Mouse (Mus musculus) forebrain, embryonic 16.5 days (tissue): ENCODE data around the gene Ptprn2. TPM values are rescaled to one million over a fixed set of nuclear protein-coding genes. Genes with fewer than 3 reads are reported as not detected.
A peak's percentile ranks its signal among the peaks of the same experiment; 100 is the strongest.

Experiments
- ATAC-seq: fragments of 200-750 bp; cut with Nextera tagmentation; 2 replicates; pipeline ENCODE4 v1.8.0; 2017; ENCODE audit warnings: mild to moderate bottlenecking, moderate library complexity
- H3K27ac ChIP-seq: fragments of 300-500 bp; sonication (generic); 2 replicates; pipeline ENCODE4 v1.5.1; 2014; ENCODE audit warnings: low read length, control low read depth
- H3K27me3 ChIP-seq: fragments of 300-500 bp; sonication (generic); replicated peaks from 2 replicates; pipeline ENCODE4 v1.6.1; 2014; ENCODE audit warnings: low read length; ENCODE audit not compliant: control insufficient read depth, insufficient read depth
- H3K36me3 ChIP-seq: fragments of 300-500 bp; sonication (generic); 2 replicates; pipeline ENCODE4 v1.6.1; 2014; ENCODE audit not compliant: control insufficient read depth, insufficient read depth
- H3K4me1 ChIP-seq: fragments of 300-500 bp; sonication (generic); replicated peaks from 2 replicates; pipeline ENCODE4 v1.6.1; 2014; ENCODE audit warnings: low read length; ENCODE audit not compliant: control insufficient read depth, insufficient read depth
- H3K4me2 ChIP-seq: fragments of 300-500 bp; sonication (generic); 2 replicates; pipeline ENCODE4 v1.6.1; 2014; ENCODE audit warnings: mild to moderate bottlenecking, low read length, control low read depth
- H3K4me3 ChIP-seq: fragments of 300-500 bp; sonication (generic); replicated peaks from 2 replicates; pipeline ENCODE4 v1.5.1; 2014; ENCODE audit warnings: mild to moderate bottlenecking, low read length, control low read depth
- H3K9ac ChIP-seq: fragments of 300-500 bp; sonication (generic); replicated peaks from 2 replicates; pipeline ENCODE4 v1.6.1; 2014; ENCODE audit warnings: low read depth, low read length, control low read depth
- H3K9me3 ChIP-seq: fragments of 300-500 bp; sonication (generic); 2 replicates; pipeline ENCODE4 v1.6.1; 2016; ENCODE audit warnings: low read length; ENCODE audit not compliant: control insufficient read depth
- WGBS: fragments of 180-500 bp; shearing (Covaris S2); extraction: QIAGEN DNeasy Blood & Tissue Kit; methylation state at CpG from one replicate; pipeline ENCODE4 v1.1.7; 2014; 5-methylcytosine and 5-hydroxymethylcytosine counted together
- polyA plus RNA-seq: library from polyadenylated mRNA; unstranded; fragments of >200 nt; fragmentation: Nextera tagmentation; extraction: Ambion mirVana; gene quantifications from 2 replicates; pipeline ENCODE4 v1.2.1, GENCODE M21; 2015

Gene Ptprn2
- polyA plus RNA-seq, 1 experiment from 2014 or later = 11.5 TPM

- ATAC-seq = peak; percentile 7; the same call in 1 of the 2 replicates
- peaks cover 23% of the 10 kb centered on the region for H3K4me1 ChIP-seq
- H3K9ac ChIP-seq = no peak overlapping the region
- 46% methylated on average over 10 of the region's 10 CpGs for WGBS
- no peak overlapping the region for H3K4me2 ChIP-seq
- H3K27me3 ChIP-seq = peaks cover 31% of the 10 kb centered on the region
- H3K27ac ChIP-seq = no peak overlapping the region
- no peaks in the 10 kb centered on the region for H3K36me3 ChIP-seq
- H3K4me3 ChIP-seq = no peak overlapping the region
- no peaks in the 10 kb centered on the region for H3K9me3 ChIP-seq
These were observed 569.5 kb downstream of the Ptprn2 start for GRCm38 (mm10) chr12:117054925-117055570.

- no peak overlapping the region for H3K4me3 ChIP-seq
- no peaks in the 10 kb centered on the region for H3K9me3 ChIP-seq
- no peak overlapping the region for H3K4me2 ChIP-seq
- H3K4me1 ChIP-seq = peaks cover 17% of the 10 kb centered on the region
- H3K36me3 ChIP-seq = no peaks in the 10 kb centered on the region
- 93% methylated on average over 6 of the region's 6 CpGs for WGBS
- H3K9ac ChIP-seq = no peak overlapping the region
- ATAC-seq = no peak
- H3K27ac ChIP-seq = no peak overlapping the region
- H3K27me3 ChIP-seq = peaks cover 18% of the 10 kb centered on the region
These were observed 572.9 kb downstream of the Ptprn2 start for GRCm38 (mm10) chr12:117058184-117058958.

- ATAC-seq = no peak
- H3K36me3 ChIP-seq = no peaks in the 10 kb centered on the region
- H3K9me3 ChIP-seq = no peaks in the 10 kb centered on the region
- H3K9ac ChIP-seq = no peak overlapping the region
- H3K27ac ChIP-seq = no peak overlapping the region
- 85% methylated on average over 7 of the region's 7 CpGs for WGBS
- H3K4me2 ChIP-seq = no peak overlapping the region
- peaks cover 18% of the 10 kb centered on the region for H3K27me3 ChIP-seq
- H3K4me1 ChIP-seq = peaks cover 11% of the 10 kb centered on the region
- no peak overlapping the region for H3K4me3 ChIP-seq
These were observed 573.5 kb downstream of the Ptprn2 start for GRCm38 (mm10) chr12:117058975-117059374.

GRCm38 (mm10) chr12:117077664-117078063 is 592.1 kb downstream of the Ptprn2 start:
- Histone ChIP-seq H3K36me3 (no peaks in the 10 kb centered on the region), H3K27ac (no peak overlapping the region), H3K4me2 (no peak overlapping the region), H3K9ac (no peak overlapping the region), H3K4me3 (no peak overlapping the region), H3K9me3 (no peaks in the 10 kb centered on the region), H3K4me1 (no peaks in the 10 kb centered on the region), H3K27me3 (no peaks in the 10 kb centered on the region)
- 85% methylated on average over 7 of the region's 7 CpGs for WGBS
- no peak for ATAC-seq

- ATAC-seq = no peak
- Histone ChIP-seq H3K4me3 (no peak overlapping the region), H3K4me1 (peaks cover 4% of the 10 kb centered on the region), H3K36me3 (no peaks in the 10 kb centered on the region), H3K9ac (no peak overlapping the region), H3K9me3 (no peaks in the 10 kb centered on the region), H3K27ac (no peak overlapping the region), H3K4me2 (no peak overlapping the region), H3K27me3 (no peaks in the 10 kb centered on the region)
- WGBS = 80% methylated on average over 5 of the region's 5 CpGs
These were observed 593.4 kb downstream of the Ptprn2 start for GRCm38 (mm10) chr12:117078945-117079344.

GRCm38 (mm10) chr12:117079724-117080123 is 594.2 kb downstream of the Ptprn2 start:
- no peaks in the 10 kb centered on the region for H3K36me3 ChIP-seq
- no peaks in the 10 kb centered on the region for H3K27me3 ChIP-seq
- H3K4me3 ChIP-seq = no peak overlapping the region
- H3K9ac ChIP-seq = no peak overlapping the region
- H3K4me1 ChIP-seq = peaks cover 12% of the 10 kb centered on the region
- no peak overlapping the region for H3K4me2 ChIP-seq
- no peak overlapping the region for H3K27ac ChIP-seq
- no peak for ATAC-seq
- no peaks in the 10 kb centered on the region for H3K9me3 ChIP-seq
- WGBS = 53% methylated on average over 2 of the region's 2 CpGs

- H3K27ac ChIP-seq = peak overlapping the region; percentile 52
- no peaks in the 10 kb centered on the region for H3K27me3 ChIP-seq
- no peak overlapping the region for H3K4me2 ChIP-seq
- peaks cover 22% of the 10 kb centered on the region for H3K4me1 ChIP-seq
- H3K9ac ChIP-seq = no peak overlapping the region
- no peaks in the 10 kb centered on the region for H3K9me3 ChIP-seq
- ATAC-seq = 0 out of 2 replicates have a peak, but pooled peaks have one; percentile 24
- no peaks in the 10 kb centered on the region for H3K36me3 ChIP-seq
- WGBS = 28% methylated on average over 3 of the region's 3 CpGs
- H3K4me3 ChIP-seq = no peak overlapping the region
These were observed 598.6 kb downstream of the Ptprn2 start for GRCm38 (mm10) chr12:117083856-117084701.

GRCm38 (mm10) chr12:117084702-117085409 is 599.3 kb downstream of the Ptprn2 start:
- Histone ChIP-seq H3K27ac (peak overlapping the region; percentile 52), H3K9me3 (no peaks in the 10 kb centered on the region), H3K4me1 (peaks cover 22% of the 10 kb centered on the region), H3K4me3 (no peak overlapping the region), H3K4me2 (no peak overlapping the region), H3K36me3 (no peaks in the 10 kb centered on the region), H3K27me3 (no peaks in the 10 kb centered on the region), H3K9ac (no peak overlapping the region)
- 10% methylated on average over 5 of the region's 5 CpGs for WGBS
- 0 out of 2 replicates have a peak, but pooled peaks have one; percentile 3 for ATAC-seq
